Mouse (Mus musculus): ENCODE results near the gene Mettl8.

The Mettl8 gene

GRCm38 (mm10) chr2:70932965-70933364 lies 122.4 kb downstream of the Mettl8 start:
- no peak for DNase-seq (ENCODE audit: low read depth, low spot score)

GRCm38 (mm10) chr2:70930631-70931288 lies 124.6 kb downstream of the Mettl8 start:
- no peak for DNase-seq (ENCODE audit: low read depth, low spot score)

GRCm38 (mm10) chr2:70929714-70930113 lies 125.7 kb downstream of the Mettl8 start:
- DNase-seq (ENCODE audit: low read depth, low spot score) = no peak

GRCm38 (mm10) chr2:70924049-70924448 lies 131.3 kb downstream of the Mettl8 start:
- DNase-seq (ENCODE audit: low read depth, low spot score) = no peak

GRCm38 (mm10) chr2:70922814-70923213 lies 132.6 kb downstream of the Mettl8 start:
- DNase-seq (ENCODE audit: low read depth, low spot score) = no peak

- DNase-seq (ENCODE audit: low read depth, low spot score) = no peak
Measured at GRCm38 (mm10) chr2:70920937-70921596, 134.3 kb downstream of the Mettl8 start.

- no peak for DNase-seq (ENCODE audit: low read depth, low spot score)
Measured at GRCm38 (mm10) chr2:70919913-70920522, 135.4 kb downstream of the Mettl8 start.

- no peak for DNase-seq (ENCODE audit: low read depth, low spot score)
Measured at GRCm38 (mm10) chr2:70918516-70918915, 136.9 kb downstream of the Mettl8 start.

Measured in forelimb bud, embryonic 11.5 days (tissue).